Mouse (Mus musculus) embryonic facial prominence, embryonic 14.5 days (tissue): ENCODE data around the gene Taf6l. TPM values are rescaled to one million over a fixed set of nuclear protein-coding genes. Genes with fewer than 3 reads are reported as not detected.
"Not testable (repeated sequence)": the region's sequence is repeated elsewhere in the genome, so short reads cannot be mapped to it uniquely, and the experiment has no call there.

Experiments
- ATAC-seq: fragments of 200-750 bp; cut with Nextera tagmentation; 2 replicates; pipeline ENCODE4 v1.8.0; 2017; ENCODE audit warnings: low read depth, moderate number of reproducible peaks, moderate TSS enrichment
- DNase-seq: peaks from one replicate; pipeline ENCODE4 v3.0.0-alpha.2; 2015; ENCODE audit warnings: low spot score
- H3K27ac ChIP-seq: fragments of 300-500 bp; sonication (generic); replicated peaks from 2 replicates; pipeline ENCODE4 v1.5.1; 2014; ENCODE audit warnings: low read depth, mild to moderate bottlenecking, low read length, moderate library complexity
- H3K27me3 ChIP-seq: fragments of 300-500 bp; sonication (generic); replicated peaks from 2 replicates; pipeline ENCODE4 v1.6.1; 2014; ENCODE audit warnings: low read length; ENCODE audit not compliant: control insufficient read depth, insufficient read depth
- H3K36me3 ChIP-seq: fragments of 300-500 bp; sonication (generic); 2 replicates; pipeline ENCODE4 v1.6.1; 2014; ENCODE audit warnings: low read length, mixed read lengths; ENCODE audit not compliant: control insufficient read depth, insufficient read depth
- H3K4me1 ChIP-seq: fragments of 300-500 bp; sonication (generic); 2 replicates; pipeline ENCODE4 v1.6.1; 2014; ENCODE audit warnings: antibody characterized with exemption, low read length; ENCODE audit not compliant: control insufficient read depth, insufficient read depth
- H3K4me2 ChIP-seq: fragments of 300-500 bp; sonication (generic); 2 replicates; pipeline ENCODE4 v1.6.1; 2014; ENCODE audit warnings: low read depth, mild to moderate bottlenecking, low read length, moderate library complexity, mixed read lengths
- H3K4me3 ChIP-seq: fragments of 300-500 bp; sonication (generic); 2 replicates; pipeline ENCODE4 v1.5.1; 2014; ENCODE audit warnings: low read depth, mild to moderate bottlenecking, low read length
- H3K9ac ChIP-seq: fragments of 300-500 bp; sonication (generic); 2 replicates; pipeline ENCODE4 v1.6.1; 2014; ENCODE audit warnings: low read depth, mild to moderate bottlenecking, low read length, moderate library complexity, mixed read lengths
- H3K9me3 ChIP-seq: fragments of 300-500 bp; sonication (generic); 2 replicates; pipeline ENCODE4 v1.6.1; 2016; ENCODE audit warnings: low read length; ENCODE audit not compliant: control insufficient read depth
- WGBS: fragments of 180-500 bp; shearing (Covaris S2); extraction: QIAGEN DNeasy Blood & Tissue Kit; methylation state at CpG from one replicate; pipeline ENCODE4 v1.1.7; 2014; 5-methylcytosine and 5-hydroxymethylcytosine counted together
- polyA plus RNA-seq: library from polyadenylated mRNA; unstranded; fragments of >200 nt; fragmentation: Nextera tagmentation; extraction: Ambion mirVana; gene quantifications from 2 replicates; pipeline ENCODE4 v1.2.1, GENCODE M21; 2014

Taf6l gene
- polyA plus RNA-seq, 1 experiment from 2014 or later: 16.5 TPM

GRCm38 (mm10) chr19:8739646-8740045, 46.6 kb downstream of the Taf6l start:
- Histone ChIP-seq H3K9me3 (no peaks in the 10 kb centered on the region), H3K36me3 (peaks cover 54% of the 10 kb centered on the region), H3K4me3 (no peak overlapping the region), H3K9ac (no peak overlapping the region), H3K4me1 (peaks cover 13% of the 10 kb centered on the region), H3K4me2 (no peak overlapping the region), H3K27ac (no peak overlapping the region), H3K27me3 (no peaks in the 10 kb centered on the region)
- WGBS: 90% methylated on average over 6 of the region's 6 CpGs
- DNase-seq (no peak), ATAC-seq (no peak)

- WGBS: 89% methylated on average over 7 of the region's 7 CpGs
- no peak for ATAC-seq
- H3K4me1 ChIP-seq: peaks cover 13% of the 10 kb centered on the region
These were observed 47.3 kb downstream of the Taf6l start for GRCm38 (mm10) chr19:8738911-8739310.

DNA sequence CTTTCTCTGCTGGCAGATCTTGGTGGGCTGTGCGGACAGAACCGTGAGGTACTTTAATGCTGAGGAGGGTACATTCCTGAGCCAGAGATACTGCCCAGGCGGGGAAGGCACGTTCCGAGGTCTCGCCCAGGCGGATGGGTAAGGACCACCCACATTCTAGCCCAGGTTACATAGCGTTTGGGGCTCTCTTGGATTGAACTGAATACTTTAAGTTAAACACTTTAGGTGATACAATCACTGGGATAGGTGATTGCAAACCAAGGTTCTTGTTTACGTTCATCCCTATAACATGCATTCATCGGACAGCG, 50.1 kb downstream of the Taf6l start:
- Histone ChIP-seq H3K4me3 (peak overlapping the region; percentile 83), H3K27me3 (no peaks in the 10 kb centered on the region), H3K27ac (peak overlapping the region; percentile 61; the same call in 1 of the 2 replicates), H3K9ac (peak overlapping the region; percentile 76), H3K36me3 (peaks cover 36% of the 10 kb centered on the region), H3K4me2 (peak overlapping the region; percentile 88), H3K9me3 (no peaks in the 10 kb centered on the region), H3K4me1 (peaks cover 10% of the 10 kb centered on the region)
- DNase-seq (no peak), ATAC-seq (peak; percentile 35)
- WGBS: 2% methylated on average over 11 of the region's 11 CpGs

More at GRCm38 (mm10) chr19:8738911-8739310, 47.3 kb downstream of the Taf6l start:
- Histone ChIP-seq H3K4me3 (no peak overlapping the region), H3K9me3 (no peaks in the 10 kb centered on the region), H3K36me3 (peaks cover 47% of the 10 kb centered on the region), H3K27me3 (no peaks in the 10 kb centered on the region), H3K27ac (no peak overlapping the region), H3K9ac (no peak overlapping the region), H3K4me2 (no peak overlapping the region)
- no peak for DNase-seq

DNA sequence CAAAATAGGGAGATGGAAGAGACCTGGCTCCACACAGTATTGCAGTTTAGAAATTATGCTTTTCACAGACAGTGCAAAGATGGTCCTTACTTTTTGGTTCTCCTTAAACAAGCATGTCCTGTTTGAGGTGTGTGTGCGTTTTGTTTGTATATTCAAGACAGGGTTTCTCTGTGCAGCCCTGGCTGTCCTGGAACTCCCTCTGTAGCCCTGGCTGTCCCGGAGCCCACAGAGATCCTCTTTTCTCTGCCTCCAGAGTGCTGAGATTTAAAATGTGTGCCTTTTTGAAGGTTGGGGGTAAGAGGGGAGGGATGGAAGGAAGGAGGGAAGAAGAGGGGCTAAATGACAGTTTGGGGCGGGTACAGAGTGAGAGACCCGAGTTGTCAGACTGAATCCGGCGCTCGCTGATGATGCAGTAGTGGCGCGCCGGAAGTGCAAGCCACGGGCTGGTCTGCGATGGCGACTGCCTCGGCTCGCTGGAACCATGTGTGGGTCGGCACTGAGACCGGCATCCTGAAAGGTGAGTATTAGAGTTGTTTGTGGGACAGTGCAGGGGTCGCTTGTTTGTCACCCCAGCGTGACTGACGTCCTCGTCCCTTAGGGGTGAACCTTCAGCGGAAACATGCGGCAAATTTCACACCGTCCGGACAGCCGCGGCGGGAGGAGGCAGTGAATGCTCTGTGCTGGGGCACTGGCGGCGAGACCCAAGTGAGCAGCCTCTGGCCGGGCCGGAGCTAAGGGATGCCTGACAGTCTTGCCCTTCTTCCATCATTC, 50.6 kb downstream of the Taf6l start, which contains the start of gene Wdr74:
Wdr74 (plus strand) TSS at position 439 of the 771 bp plus-strand sequence.
- peak within 1 kb of the TSS; percentile 61 for H3K27ac ChIP-seq
- DNase-seq: peak; percentile 95
- peaks cover 6% of the 10 kb centered on the region for H3K4me1 ChIP-seq
- peak within 1 kb of the TSS; percentile 76 for H3K9ac ChIP-seq
- WGBS: under 1% methylated on average over 30 of the region's 32 CpGs
- peak within 1 kb of the TSS; percentile 88 for H3K4me2 ChIP-seq
- H3K27me3 ChIP-seq: no peaks in the 10 kb centered on the region
- no peaks in the 10 kb centered on the region for H3K9me3 ChIP-seq
- H3K4me3 ChIP-seq: peak within 1 kb of the TSS; percentile 83
- peak; percentile 94 for ATAC-seq
- peaks cover 32% of the 10 kb centered on the region for H3K36me3 ChIP-seq

DNA sequence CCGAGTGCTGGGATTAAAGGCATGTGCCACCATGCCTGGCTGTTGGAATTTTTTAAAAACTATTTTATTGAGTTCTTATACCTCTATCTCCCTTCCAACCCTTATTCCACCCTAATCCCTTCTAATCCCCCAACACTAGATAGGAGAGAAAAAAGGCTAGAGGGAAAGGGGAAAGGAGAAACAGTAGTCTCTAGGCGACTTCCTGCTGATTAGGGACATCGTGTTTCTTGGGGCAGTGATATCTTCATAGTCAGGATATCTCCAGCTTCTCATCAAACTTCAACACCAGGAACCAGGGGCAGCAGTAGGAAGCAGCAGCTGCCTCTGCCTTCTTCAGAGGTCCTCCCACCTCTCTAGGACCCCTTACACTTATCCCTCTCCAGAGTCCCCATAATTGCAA, 51.9 kb downstream of the Taf6l start:
- no peak overlapping the region; the same call in 1 of the 2 replicates for H3K9ac ChIP-seq
- 70% methylated on average over 3 of the region's 3 CpGs for WGBS
- H3K4me2 ChIP-seq: no peak overlapping the region
- 0 out of 2 replicates have a peak, but pooled peaks cover 4% of the 10 kb centered on the region for H3K4me1 ChIP-seq
- no peak for ATAC-seq
- H3K9me3 ChIP-seq: no peaks in the 10 kb centered on the region
- H3K4me3 ChIP-seq: no peak overlapping the region
- H3K27ac ChIP-seq: no peak overlapping the region
- no peaks in the 10 kb centered on the region for H3K27me3 ChIP-seq
- H3K36me3 ChIP-seq: peaks cover 21% of the 10 kb centered on the region
- no peak for DNase-seq

DNA sequence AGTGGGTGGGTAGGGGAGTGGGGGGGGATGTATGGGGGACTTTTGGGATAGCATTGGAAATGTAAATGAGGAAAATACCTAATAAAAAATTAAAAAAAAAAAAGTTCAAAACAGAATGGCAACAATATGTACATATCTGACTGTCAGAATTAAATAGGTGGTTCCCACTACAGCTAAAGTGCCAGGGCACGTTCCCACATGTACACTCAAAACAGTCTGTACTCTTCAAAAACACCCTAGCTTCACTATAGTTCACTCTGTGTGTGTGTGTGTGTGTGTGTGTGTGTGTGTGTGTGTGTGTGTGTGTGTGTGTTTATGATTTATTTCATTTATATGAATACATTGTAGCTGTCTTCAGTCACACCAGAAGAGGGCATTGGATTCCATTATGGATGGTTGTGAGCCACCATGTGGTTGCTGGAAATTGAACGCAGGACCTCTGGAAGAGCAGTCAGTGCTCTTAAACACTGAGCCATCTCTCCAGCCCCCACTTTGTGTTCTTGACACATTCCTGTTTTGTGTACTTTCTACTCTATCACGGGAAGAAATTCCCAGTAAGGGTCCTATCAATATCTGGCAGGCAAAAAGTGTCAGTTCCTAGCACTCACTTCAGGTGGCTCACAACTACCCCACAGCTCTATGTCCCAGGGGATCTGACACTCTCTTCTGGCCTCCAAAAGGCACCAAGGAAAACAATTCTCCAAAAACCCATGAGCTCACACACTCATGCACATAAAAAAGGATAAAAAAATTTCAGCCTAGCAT, 57.7 kb downstream of the Taf6l start:
- not testable (repeated sequence) for H3K27ac ChIP-seq, H3K9me3 ChIP-seq, H3K9ac ChIP-seq, H3K4me3 ChIP-seq, ATAC-seq, H3K4me2 ChIP-seq, H3K27me3 ChIP-seq, DNase-seq
- H3K4me1 ChIP-seq: peaks cover 13% of the 10 kb centered on the region; the same call in 1 of the 2 replicates
- WGBS: 44% methylated on average over 3 of the region's 3 CpGs
- H3K36me3 ChIP-seq: peaks cover 29% of the 10 kb centered on the region

GRCm38 (mm10) chr19:8727495-8728114, 58.6 kb downstream of the Taf6l start:
- Histone ChIP-seq H3K4me2 (no peak overlapping the region), H3K4me3 (no peak overlapping the region), H3K36me3 (peaks cover 29% of the 10 kb centered on the region), H3K9ac (no peak overlapping the region), H3K27ac (no peak overlapping the region), H3K4me1 (peaks cover 13% of the 10 kb centered on the region; the same call in 1 of the 2 replicates), H3K27me3 (no peaks in the 10 kb centered on the region), H3K9me3 (no peaks in the 10 kb centered on the region)
- ATAC-seq (no peak), DNase-seq (no peak)
- 20% methylated on average over 5 of the region's 5 CpGs for WGBS

DNA sequence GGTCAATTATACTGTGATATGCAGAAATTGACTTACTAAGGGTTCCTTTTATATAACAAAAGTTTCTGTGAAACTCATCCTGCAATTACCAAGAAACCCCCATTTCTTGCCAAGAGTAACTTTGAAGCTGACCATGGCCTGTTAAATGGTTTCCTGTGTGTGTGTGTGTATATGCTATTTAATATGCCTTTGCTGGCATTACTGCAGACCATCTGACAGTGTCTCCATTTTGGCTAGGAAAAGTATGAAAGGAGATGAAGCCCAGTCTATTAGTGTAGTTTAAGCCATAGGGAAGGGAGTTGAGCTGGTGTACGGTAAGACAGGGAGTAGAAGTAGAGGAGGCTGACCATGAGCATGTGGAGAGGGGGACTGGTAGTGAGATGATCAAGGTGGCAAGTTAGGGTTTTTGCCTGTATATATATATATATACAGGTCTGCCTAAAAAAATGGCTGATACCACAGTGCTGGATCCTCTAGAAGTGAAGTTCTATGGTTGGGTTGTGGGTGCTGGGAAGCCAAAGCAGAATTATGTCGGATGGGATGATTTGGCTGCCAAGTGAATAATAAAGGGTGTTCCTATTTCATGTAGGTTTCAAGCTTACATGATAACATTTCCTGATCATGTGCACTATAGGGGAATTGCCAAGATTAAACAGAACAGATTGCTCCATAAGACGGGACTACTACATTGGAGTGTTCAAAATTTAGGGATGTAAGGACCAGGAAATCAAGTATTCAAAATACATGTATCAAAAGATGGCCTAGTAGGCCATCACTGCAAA, 59.4 kb downstream of the Taf6l start:
- 22% methylated on average over 3 of the region's 3 CpGs for WGBS
- no peak overlapping the region for H3K9ac ChIP-seq
- H3K27ac ChIP-seq: no peak overlapping the region; the same call in 1 of the 2 replicates
- peaks cover 18% of the 10 kb centered on the region for H3K4me1 ChIP-seq
- DNase-seq: no peak
- peaks cover 29% of the 10 kb centered on the region for H3K36me3 ChIP-seq
- no peak overlapping the region for H3K4me3 ChIP-seq
- H3K9me3 ChIP-seq: no peaks in the 10 kb centered on the region
- H3K4me2 ChIP-seq: no peak overlapping the region
- no peaks in the 10 kb centered on the region for H3K27me3 ChIP-seq
- ATAC-seq: no peak
